Comparison of ENCODE assay signal across 10 mouse cellular contexts in genomic region chr4:57181538-57181937, GRCm38 (mm10). TPM values are rescaled to one million over a fixed set of nuclear protein-coding genes. Genes with fewer than 3 reads are reported as not detected.
DNase-seq lines count a peak whose midpoint lies in the region; ATAC-seq lines count a peak whose summit lies in the region.
"Had no signal": no experiment of that assay in that cellular context is flagged by ENCODE, and none has a peak within 500 bp of the region (broad histone marks: within the 10 kb centered on the region; RNA-seq: fewer than 3 reads in every experiment).

No protein-coding gene starts in this region.

- no peak overlapping the region for H3K4me2 ChIP-seq in midbrain, embryonic 13.5 days (replicated peaks)
- H3K4me2 ChIP-seq: midbrain, embryonic 15.5 days had no signal

- no peaks in the 10 kb centered on the region for H3K9me3 ChIP-seq in midbrain, embryonic 13.5 days
- H3K9me3 ChIP-seq: midbrain, embryonic 15.5 days had no signal

- no peaks in the 10 kb centered on the region for H3K4me1 ChIP-seq in midbrain, embryonic 13.5 days (replicated peaks)
- H3K4me1 ChIP-seq: midbrain, embryonic 15.5 days had no signal

- ATAC-seq in common myeloid progenitor, adult 5-6 weeks (replicated peaks; ENCODE audit: low read depth, poor library complexity, severe bottlenecking), result 0 out of 2 replicates have a peak, but pooled peaks have one; percentile 29
- no peak for ATAC-seq in midbrain, embryonic 13.5 days
- ATAC-seq: midbrain, embryonic 15.5 days had no signal

- DNase-seq in heart, postnatal 4 days, result peak; percentile 27
- no peak for DNase-seq in heart, postnatal 25 days (ENCODE audit: low spot score)
- DNase-seq in 3T3-L1 (ENCODE audit: low read depth, low spot score), result peak; percentile 71
- peak; percentile 80 for DNase-seq in NIH3T3 (ENCODE audit: low read depth)
- no peak for DNase-seq in embryo, embryonic 10 days (ENCODE audit: low spot score)
- DNase-seq in layer of hippocampus, adult 11-12 months (ENCODE audit: low spot score), result no peak
- DNase-seq: embryo, embryonic 11 days had no signal

- no peak overlapping the region for H3K27ac ChIP-seq in midbrain, embryonic 13.5 days
- H3K27ac ChIP-seq: midbrain, embryonic 15.5 days had no signal

- intact Hi-C loops in heart, postnatal 25 days (cut with DNase I), result no loop called here

- WGBS in midbrain, embryonic 13.5 days, result 80% methylated on average over 1 of the region's 1 CpGs

- H3K27me3 ChIP-seq in midbrain, embryonic 13.5 days, result no peaks in the 10 kb centered on the region
- H3K27me3 ChIP-seq: midbrain, embryonic 15.5 days had no signal

- no peaks in the 10 kb centered on the region for H3K36me3 ChIP-seq in midbrain, embryonic 13.5 days
- H3K36me3 ChIP-seq: midbrain, embryonic 15.5 days had no signal

- no peak overlapping the region for H3K4me3 ChIP-seq in midbrain, embryonic 13.5 days (replicated peaks)
- H3K4me3 ChIP-seq: midbrain, embryonic 15.5 days had no signal

- H3K9ac ChIP-seq in midbrain, embryonic 13.5 days (replicated peaks), result no peak overlapping the region
- H3K9ac ChIP-seq: midbrain, embryonic 15.5 days had no signal

RNA-seq across cellular contexts. Expression of gene Epb41l4b, which starts 38.3 kb away (rescaled TPM):
- total RNA-seq in heart, postnatal 4 days (2021), result 1 to 10 TPM; 4.9 to 5.4 TPM
- 1 to 10 TPM; 3.1 to 3.4 TPM for total RNA-seq in heart, postnatal 25 days (2021)
- 14.6 and 20.4 TPM in 2 replicates for total RNA-seq in common myeloid progenitor, adult 5-6 weeks (2017)
- polyA plus RNA-seq in midbrain, embryonic 13.5 days (2015; fragmentation: Nextera tagmentation; extraction: Ambion mirVana), result 1.9 and 2.3 TPM in 2 replicates

Comparison
In these comparisons a context has a peak if more than half of its experiments do, and no peak if none do; other contexts are left out.
1. DNase-seq: peak in heart, postnatal 4 days (single experiment), 3T3-L1 (single experiment) and NIH3T3 (single experiment); none in heart, postnatal 25 days (single experiment), embryo, embryonic 10 days (single experiment) and layer of hippocampus, adult 11-12 months (single experiment).